Mouse (Mus musculus): ENCODE data around the gene Tmem8. TPM values are rescaled to one million over a fixed set of nuclear protein-coding genes. Genes with fewer than 3 reads are reported as not detected.

Gene Tmem8
- polyA plus RNA-seq (2015; fragmentation: Nextera tagmentation; extraction: Ambion mirVana): 13.0 and 14.0 TPM in 2 replicates

DNA sequence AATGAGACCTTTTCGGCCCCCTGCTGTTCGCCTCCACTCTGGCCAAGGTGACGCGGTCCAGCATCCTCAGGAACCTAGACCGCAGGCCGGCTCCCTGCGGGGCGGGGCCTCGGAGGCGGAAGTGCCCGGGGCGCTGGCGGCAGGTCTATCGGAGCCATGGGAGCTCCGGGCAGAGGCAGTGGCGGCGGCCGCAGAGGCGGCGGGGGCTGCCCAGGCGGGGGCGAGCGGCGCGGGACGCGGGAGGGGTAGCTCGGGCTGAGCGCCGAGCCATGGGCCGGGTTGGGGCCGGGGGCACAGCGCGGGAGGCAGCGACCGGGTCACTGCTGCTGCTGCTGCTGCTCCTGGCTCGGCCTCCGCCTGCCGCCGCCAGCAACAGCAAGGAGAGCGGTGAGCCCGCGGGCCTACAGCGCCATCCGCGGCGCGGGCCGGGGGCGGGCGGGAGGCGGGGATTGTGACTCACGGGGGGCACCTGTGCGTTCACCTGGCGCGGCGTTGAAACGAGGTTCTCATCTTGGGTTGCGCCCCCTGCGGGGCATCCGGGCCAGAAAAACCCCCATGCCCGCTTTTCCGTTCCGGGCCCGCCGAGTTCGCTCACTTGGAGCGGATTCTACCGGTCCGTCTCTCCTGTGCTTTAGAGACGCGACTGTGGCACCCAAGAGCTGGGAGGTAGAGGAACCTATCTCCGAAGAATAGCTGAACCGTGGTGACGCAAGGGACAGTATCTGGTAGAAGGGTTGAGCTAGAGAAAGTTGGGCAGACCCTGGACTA lies at the start of gene Tmem8:
Gene Tmem8, plus strand, starts transcription at position 119 of the 768 bp plus-strand sequence.
- H3K27ac ChIP-seq: peak within 1 kb of the TSS; percentile 79
- DNase-seq (ENCODE audit: low spot score): peak; percentile 44
- TF ChIP-seq CTCF (IDR thresholded peaks at IDR 0.05; ENCODE audit: low read depth): peak; percentile 46

DNA sequence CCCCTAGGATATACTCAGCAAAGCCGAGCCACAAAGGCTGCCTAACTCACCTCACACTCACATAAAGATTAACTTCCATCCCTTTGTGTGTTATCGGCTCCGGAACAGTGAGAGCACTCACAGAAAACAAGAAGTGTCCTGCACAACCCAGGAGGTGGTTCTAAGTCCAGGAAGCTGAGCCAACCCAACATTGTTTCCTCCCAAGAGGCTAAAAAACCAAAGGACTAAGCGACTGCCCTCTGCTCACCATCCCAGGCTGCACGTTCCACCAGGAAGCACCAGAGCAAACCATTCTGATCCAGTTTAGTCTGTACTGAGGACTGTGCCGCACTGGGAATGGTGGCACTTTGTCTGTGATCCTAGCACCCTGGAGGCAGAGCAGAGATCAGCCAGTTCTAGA lies 48.2 kb upstream of the Tmem8 start:
- ATAC-seq (replicated peaks; ENCODE audit: low FRiP score, low read depth): no peak
- WGBS: 65% methylated on average over 6 of the region's 6 CpGs

More for the DNA sequence above, at the start of gene Tmem8:
- peak; percentile 74 for ATAC-seq (replicated peaks; ENCODE audit: low FRiP score, low read depth)
- H3K9ac ChIP-seq (ENCODE audit: low read depth, low read length): peak within 1 kb of the TSS; percentile 74
- H3K9me3 ChIP-seq (replicated peaks; ENCODE audit: low read length): no peaks in the 10 kb centered on the region
- peaks cover 15% of the 10 kb centered on the region; the same call in 1 of the 2 replicates for H3K27me3 ChIP-seq (ENCODE audit: insufficient read depth, low read length)
- H3K4me1 ChIP-seq (replicated peaks; ENCODE audit: insufficient read depth, low read length): peaks cover 9% of the 10 kb centered on the region; the same call in 1 of the 2 replicates
- peak within 1 kb of the TSS; percentile 97 for H3K4me2 ChIP-seq (ENCODE audit: low read length)
- WGBS: under 1% methylated on average over 74 of the region's 75 CpGs
- H3K4me3 ChIP-seq (replicated peaks; ENCODE audit: low read depth, low read length): peak within 1 kb of the TSS; percentile 66
- H3K36me3 ChIP-seq (ENCODE audit: insufficient read depth, low read length): no peaks in the 10 kb centered on the region

DNA sequence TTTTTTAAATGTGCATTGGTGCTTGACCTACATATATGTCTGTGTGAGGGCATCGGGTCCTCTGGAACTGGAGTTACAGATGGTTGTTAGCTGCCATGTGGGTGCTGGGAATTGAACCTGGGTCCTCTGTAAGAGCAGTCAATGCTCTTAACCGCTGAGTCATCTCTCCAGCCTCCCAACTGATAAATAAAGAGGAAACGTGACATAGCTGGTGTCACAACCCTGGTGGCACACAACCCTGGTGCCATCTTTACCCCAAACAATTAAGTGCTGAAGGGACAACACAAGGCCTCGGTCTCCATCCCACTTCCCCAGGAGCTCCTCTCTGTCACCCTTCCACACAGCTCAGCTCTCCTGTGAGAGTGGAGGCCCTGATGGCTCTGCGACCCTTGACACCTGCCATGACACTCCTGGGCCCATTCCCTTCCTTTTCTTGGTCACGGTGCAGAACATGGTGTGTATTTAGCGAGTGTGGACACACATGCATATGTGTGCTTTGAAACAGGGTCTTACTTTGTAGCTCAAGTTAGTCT lies 46.5 kb upstream of the Tmem8 start:
- WGBS: 94% methylated on average over 7 of the region's 7 CpGs
- DNase-seq (ENCODE audit: low spot score) (no peak), ATAC-seq (replicated peaks; ENCODE audit: low FRiP score, low read depth) (no peak)
- Histone ChIP-seq H3K27me3 (ENCODE audit: insufficient read depth, low read length) (no peaks in the 10 kb centered on the region), H3K9me3 (replicated peaks; ENCODE audit: low read length) (no peaks in the 10 kb centered on the region), H3K36me3 (ENCODE audit: insufficient read depth, low read length) (0 out of 2 replicates have a peak, but pooled peaks cover 5% of the 10 kb centered on the region), H3K27ac (no peak overlapping the region), H3K9ac (ENCODE audit: low read depth, low read length) (no peak overlapping the region), H3K4me1 (replicated peaks; ENCODE audit: insufficient read depth, low read length) (peaks cover 22% of the 10 kb centered on the region), H3K4me2 (ENCODE audit: low read length) (peak overlapping the region; percentile 97), H3K4me3 (replicated peaks; ENCODE audit: low read depth, low read length) (no peak overlapping the region)
- no peak for TF ChIP-seq CTCF (IDR thresholded peaks at IDR 0.05; ENCODE audit: low read depth)

More for the DNA sequence above, 48.2 kb upstream of the Tmem8 start:
- H3K4me1 ChIP-seq (replicated peaks; ENCODE audit: insufficient read depth, low read length): peaks cover 18% of the 10 kb centered on the region
- no peak overlapping the region for H3K27ac ChIP-seq
- no peak for TF ChIP-seq CTCF (IDR thresholded peaks at IDR 0.05; ENCODE audit: low read depth)
- H3K9me3 ChIP-seq (replicated peaks; ENCODE audit: low read length): no peaks in the 10 kb centered on the region
- no peaks in the 10 kb centered on the region for H3K27me3 ChIP-seq (ENCODE audit: insufficient read depth, low read length)
- H3K4me3 ChIP-seq (replicated peaks; ENCODE audit: low read depth, low read length): no peak overlapping the region
- DNase-seq (ENCODE audit: low spot score): no peak
- H3K36me3 ChIP-seq (ENCODE audit: insufficient read depth, low read length): 0 out of 2 replicates have a peak, but pooled peaks cover 5% of the 10 kb centered on the region
- H3K9ac ChIP-seq (ENCODE audit: low read depth, low read length): no peak overlapping the region
- H3K4me2 ChIP-seq (ENCODE audit: low read length): no peak overlapping the region

DNA sequence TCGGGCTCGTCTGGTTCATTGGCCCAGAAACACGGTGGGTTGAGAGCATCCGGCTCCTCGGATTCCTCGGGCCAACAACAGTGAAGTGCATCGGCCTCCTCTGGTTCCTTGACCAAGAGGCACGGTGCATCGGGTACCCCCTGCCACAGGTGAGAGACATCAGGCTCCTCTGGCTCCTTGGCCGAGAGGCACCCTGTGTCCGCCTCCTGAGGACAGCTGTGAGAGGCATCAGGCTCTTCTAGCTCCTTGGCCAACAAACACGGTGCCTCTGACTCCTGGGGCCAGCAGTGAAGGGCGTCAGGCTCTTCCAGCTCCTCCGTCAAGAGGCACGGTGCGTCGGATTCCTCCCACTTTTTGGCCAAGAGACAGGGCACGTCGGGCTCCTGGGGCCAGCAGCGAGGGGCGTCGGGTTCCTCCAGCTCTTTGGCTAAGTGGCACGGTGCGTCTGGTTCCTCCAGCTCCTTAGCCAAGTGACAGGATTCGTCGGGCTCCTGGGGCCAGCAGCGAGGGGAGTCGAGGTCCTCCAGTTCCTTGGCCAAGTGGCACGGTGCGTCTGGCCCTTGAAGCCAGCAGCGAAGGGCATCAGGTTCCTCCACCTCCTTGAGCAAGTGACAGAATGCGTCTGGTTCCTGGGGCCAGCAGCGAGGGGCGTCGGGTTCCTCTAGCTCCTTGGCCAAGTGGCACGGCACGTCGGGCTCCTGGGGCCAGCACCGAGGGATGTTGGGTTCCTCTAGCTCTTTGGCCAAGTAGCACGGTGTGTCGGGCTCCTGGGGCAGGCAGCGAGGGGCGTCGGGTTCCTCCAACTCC lies 44.9 kb upstream of the Tmem8 start:
- Histone ChIP-seq H3K27me3 (ENCODE audit: insufficient read depth, low read length) (no peaks in the 10 kb centered on the region), H3K36me3 (ENCODE audit: insufficient read depth, low read length) (0 out of 2 replicates have a peak, but pooled peaks cover 3% of the 10 kb centered on the region), H3K9ac (ENCODE audit: low read depth, low read length) (peak overlapping the region; percentile 71), H3K9me3 (replicated peaks; ENCODE audit: low read length) (no peaks in the 10 kb centered on the region), H3K4me3 (replicated peaks; ENCODE audit: low read depth, low read length) (peak overlapping the region; percentile 85), H3K4me2 (ENCODE audit: low read length) (peak overlapping the region; percentile 97), H3K27ac (peak overlapping the region; percentile 66; the same call in 1 of the 2 replicates), H3K4me1 (replicated peaks; ENCODE audit: insufficient read depth, low read length) (peaks cover 22% of the 10 kb centered on the region)
- no peak for TF ChIP-seq CTCF (IDR thresholded peaks at IDR 0.05; ENCODE audit: low read depth)
- 1% methylated on average over 44 of the region's 44 CpGs for WGBS
- DNase-seq (ENCODE audit: low spot score): no peak
- 0 out of 2 replicates have a peak, but pooled peaks have one; percentile 19 for ATAC-seq (replicated peaks; ENCODE audit: low FRiP score, low read depth)

DNA sequence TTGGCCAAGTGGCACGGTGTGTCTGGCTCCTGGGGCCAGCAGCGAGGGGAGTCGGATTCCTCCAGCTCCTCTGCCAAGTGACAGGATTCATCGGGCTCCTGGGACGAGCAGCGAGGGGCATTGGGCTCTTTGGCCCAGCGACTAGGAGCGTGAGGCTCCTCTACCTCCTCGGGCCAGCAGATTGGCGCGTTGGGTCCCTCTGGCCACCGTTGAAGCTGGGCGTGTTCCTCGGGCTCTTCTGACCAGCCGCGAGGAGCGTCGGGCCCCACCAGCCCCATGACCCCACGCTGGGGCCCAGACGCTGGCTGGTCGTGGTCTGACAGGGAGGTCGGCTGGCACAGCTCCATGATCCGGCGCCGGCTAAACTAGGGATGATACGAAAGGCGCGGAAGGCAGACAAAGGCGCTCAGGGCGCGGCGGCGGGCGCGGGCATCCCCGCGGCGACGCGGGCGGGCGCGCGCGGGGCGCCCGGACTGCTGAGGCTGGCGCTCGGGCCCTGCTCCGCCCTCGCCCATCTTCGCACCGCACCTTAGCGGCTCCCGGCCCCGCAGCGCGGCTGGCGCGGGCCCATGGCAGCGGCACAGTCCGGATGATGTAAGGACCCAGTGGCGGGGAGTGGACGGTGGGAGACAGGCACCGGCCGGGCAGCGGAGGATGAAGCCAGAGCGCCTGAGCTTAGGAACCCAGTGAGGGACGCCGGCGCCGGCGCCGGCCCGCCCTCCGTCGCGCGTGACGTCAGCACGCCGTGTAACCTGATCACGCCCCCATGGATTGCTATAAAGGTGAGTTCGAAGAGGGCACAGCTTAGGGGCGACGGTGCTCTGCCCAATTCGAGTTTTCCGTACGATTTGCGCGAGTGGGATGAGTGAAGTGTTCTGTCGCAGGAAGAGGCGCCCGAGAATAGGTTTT lies 44.0 kb upstream of the Tmem8 start, which contains the start of gene Rab11fip3:
Gene Rab11fip3, minus strand, starts transcription at position 725 of the 909 bp plus-strand sequence.
- Histone ChIP-seq H3K4me2 (ENCODE audit: low read length) (peak within 1 kb of the TSS; percentile 97), H3K27ac (peak within 1 kb of the TSS; percentile 66), H3K36me3 (ENCODE audit: insufficient read depth, low read length) (0 out of 2 replicates have a peak, but pooled peaks cover 2% of the 10 kb centered on the region), H3K4me3 (replicated peaks; ENCODE audit: low read depth, low read length) (peak within 1 kb of the TSS; percentile 85), H3K9me3 (replicated peaks; ENCODE audit: low read length) (no peaks in the 10 kb centered on the region), H3K4me1 (replicated peaks; ENCODE audit: insufficient read depth, low read length) (peaks cover 22% of the 10 kb centered on the region), H3K9ac (ENCODE audit: low read depth, low read length) (peak within 1 kb of the TSS; percentile 71), H3K27me3 (ENCODE audit: insufficient read depth, low read length) (no peaks in the 10 kb centered on the region)
- ATAC-seq (replicated peaks; ENCODE audit: low FRiP score, low read depth): peak; percentile 83
- no peak; the same call in 1 of the 2 replicates for TF ChIP-seq CTCF (IDR thresholded peaks at IDR 0.05; ENCODE audit: low read depth)
- WGBS: under 1% methylated on average over 82 of the region's 94 CpGs
- DNase-seq (ENCODE audit: low spot score): peak; percentile 91
